Mouse (Mus musculus): ENCODE results near the gene Cd63. TPM values are rescaled to one million over a fixed set of nuclear protein-coding genes. Genes with fewer than 3 reads are reported as not detected.

Gene Cd63
- total and polyA plus RNA-seq, 3 experiments, result not detected

DNA sequence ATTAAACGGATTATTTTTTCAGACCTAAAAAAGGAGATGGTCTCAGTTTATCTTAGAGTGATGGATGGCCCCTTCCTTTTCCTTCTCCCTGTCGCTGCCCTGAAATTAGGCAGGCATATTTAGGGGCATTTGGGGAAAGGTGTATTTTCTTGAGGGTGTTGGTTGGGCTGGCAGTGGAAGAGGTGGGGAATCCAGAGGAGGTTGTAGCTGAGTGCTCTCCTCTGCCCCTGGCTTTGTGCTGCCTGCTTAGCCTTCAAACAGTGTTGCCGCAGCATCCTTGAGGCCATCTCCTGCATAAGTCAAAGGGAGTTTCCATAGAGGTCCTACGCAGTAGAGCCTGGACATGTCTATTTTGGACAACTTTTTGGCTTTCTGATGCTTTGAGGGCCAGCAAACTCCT, 12.0 kb downstream of the Cd63 start:
- dilution Hi-C loops (cut with MboI; ENCODE audit: extremely low pct_ligation_motif_present, extremely low pct_unique_long_range_greater_than_20kb, low sequenced_read_pairs) (no loop called here), in situ Hi-C loops (cut with MboI; ENCODE audit: low pct_ligation_motif_present, low pct_unique_long_range_greater_than_20kb, low sequenced_read_pairs) (no loop called here)
- Histone ChIP-seq H3K79me2 (replicated peaks; ENCODE audit: control insufficient read depth, extremely low read depth, insufficient read depth, poor library complexity, severe bottlenecking) (no peaks in the 10 kb centered on the region), H3K4me1 (ENCODE audit: control insufficient read depth in 1 of 2, insufficient read depth in 2 of 2) (0 out of 4 replicates have a peak, but pooled peaks cover 0 to 3% of the 10 kb centered on the region in 2 experiments), H3K4me3 (replicated peaks in 1 of 3; ENCODE audit: low read depth in 2 of 3, low read length in 2 of 3, poor library complexity in 1 of 3) (no peak overlapping the region), H3K36me3 (replicated peaks in 1 of 2; ENCODE audit: control insufficient read depth in 1 of 2, insufficient read depth in 1 of 2, low read length in 1 of 2) (peaks cover 4 to 13% of the 10 kb centered on the region in 2 experiments), H3K9me3 (replicated peaks; ENCODE audit: low read length) (no peaks in the 10 kb centered on the region), H3K9ac (ENCODE audit: insufficient read depth, low read depth) (no peak overlapping the region), H3K27ac (ENCODE audit: insufficient read depth, low read depth) (no peak overlapping the region), H3K27me3 (replicated peaks) (peaks cover 2% of the 10 kb centered on the region), H3K4me2 (ENCODE audit: insufficient read depth, low read depth, poor library complexity, severe bottlenecking) (no peak overlapping the region)
- no peak for DNase-seq (ENCODE audit: extremely low read depth)
- TF ChIP-seq MAFK (IDR thresholded peaks at IDR 0.05; ENCODE audit: insufficient replicate concordance, low read length) (no peak), RAD21 (IDR thresholded peaks at IDR 0.05; ENCODE audit: low read depth, low read length) (no peak), CHD1 (IDR thresholded peaks at IDR 0.05; ENCODE audit: low read depth, low read length) (no peak), JUND (conservative IDR thresholded peaks at IDR 0.05; ENCODE audit: low read depth, low read length) (no peak), USF2 (conservative IDR thresholded peaks at IDR 0.05; ENCODE audit: low read depth, low read length) (no peak), ZC3H11A (IDR thresholded peaks at IDR 0.05; ENCODE audit: low read depth, low read length) (no peak), ZNF384 (IDR thresholded peaks at IDR 0.05; ENCODE audit: low read depth, low read length) (no peak), CHD2 (IDR thresholded peaks at IDR 0.05; ENCODE audit: low read length) (no peak), ELF1 (IDR thresholded peaks at IDR 0.05; ENCODE audit: low read depth, low read length) (no peak), TBP (conservative IDR thresholded peaks at IDR 0.05; ENCODE audit: low read depth, low read length) (no peak), NRF1 (IDR thresholded peaks at IDR 0.05; ENCODE audit: low read depth, low read length) (no peak), PAX5 (IDR thresholded peaks at IDR 0.05; ENCODE audit: low read length) (no peak), NELFE (IDR thresholded peaks at IDR 0.05; ENCODE audit: low read depth, low read length) (no peak), TCF12 (IDR thresholded peaks at IDR 0.05; ENCODE audit: low read depth, low read length) (no peak), IRF4 (IDR thresholded peaks at IDR 0.05; ENCODE audit: low read depth, low read length) (no peak), ZMIZ1 (IDR thresholded peaks at IDR 0.05; ENCODE audit: low read depth, low read length) (no peak), UBTF (IDR thresholded peaks at IDR 0.05; ENCODE audit: low read depth, low read length) (no peak)

GRCm38 (mm10) chr10:128913219-128913618, 12.4 kb downstream of the Cd63 start:
- no peaks in the 10 kb centered on the region for H3K79me2 ChIP-seq (replicated peaks; ENCODE audit: control insufficient read depth, extremely low read depth, insufficient read depth, poor library complexity, severe bottlenecking)
- H3K9me3 ChIP-seq (replicated peaks; ENCODE audit: low read length), result no peaks in the 10 kb centered on the region
- H3K4me3 ChIP-seq (replicated peaks in 1 of 3; ENCODE audit: low read depth in 2 of 3, low read length in 2 of 3, poor library complexity in 1 of 3), result no peak overlapping the region
- no peak overlapping the region for H3K9ac ChIP-seq (ENCODE audit: insufficient read depth, low read depth)
- H3K27me3 ChIP-seq (replicated peaks), result peaks cover 2% of the 10 kb centered on the region
- in situ Hi-C loops (cut with MboI; ENCODE audit: low pct_ligation_motif_present, low pct_unique_long_range_greater_than_20kb, low sequenced_read_pairs) (no loop called here), dilution Hi-C loops (cut with MboI; ENCODE audit: extremely low pct_ligation_motif_present, extremely low pct_unique_long_range_greater_than_20kb, low sequenced_read_pairs) (no loop called here)
- peaks cover 9 to 17% of the 10 kb centered on the region in 2 experiments for H3K36me3 ChIP-seq (replicated peaks in 1 of 2; ENCODE audit: control insufficient read depth in 1 of 2, insufficient read depth in 1 of 2, low read length in 1 of 2)
- DNase-seq (ENCODE audit: extremely low read depth), result peak; percentile 83
- no peak overlapping the region for H3K27ac ChIP-seq (ENCODE audit: insufficient read depth, low read depth)
- H3K4me1 ChIP-seq (ENCODE audit: control insufficient read depth in 1 of 2, insufficient read depth in 2 of 2), result 0 out of 4 replicates have a peak, but pooled peaks cover 0 to 3% of the 10 kb centered on the region in 2 experiments
- H3K4me2 ChIP-seq (ENCODE audit: insufficient read depth, low read depth, poor library complexity, severe bottlenecking), result no peak overlapping the region
- TF ChIP-seq MAZ (IDR thresholded peaks at IDR 0.05; ENCODE audit: low read depth, low read length), result no peak
- no peak for TF ChIP-seq GABPA (IDR thresholded peaks at IDR 0.05; ENCODE audit: insufficient replicate concordance, low read depth, low read length)
- no peak for TF ChIP-seq MYC (IDR thresholded peaks at IDR 0.05; ENCODE audit: low read depth, low read length)
- peak; percentile 40; the same call in 1 of the 2 replicates for TF ChIP-seq NELFE (IDR thresholded peaks at IDR 0.05; ENCODE audit: low read depth, low read length)
- TF ChIP-seq JUN (IDR thresholded peaks at IDR 0.05; ENCODE audit: insufficient read depth, low read depth, low read length), result no peak
- no peak for TF ChIP-seq TBP (conservative IDR thresholded peaks at IDR 0.05; ENCODE audit: low read depth, low read length)
- no peak for TF ChIP-seq ETS1 (conservative IDR thresholded peaks at IDR 0.05; ENCODE audit: low read depth, low read length)
- no peak for TF ChIP-seq MAFK (IDR thresholded peaks at IDR 0.05; ENCODE audit: insufficient replicate concordance, low read length)
- TF ChIP-seq CTCF (conservative IDR thresholded peaks at IDR 0.05 in 1 of 2, IDR thresholded peaks at IDR 0.05 in 1 of 2; ENCODE audit: low read depth in 2 of 2, low read length in 2 of 2), result peak; percentile 93 to 99
- TF ChIP-seq ZC3H11A (IDR thresholded peaks at IDR 0.05; ENCODE audit: low read depth, low read length), result no peak
- no peak for TF ChIP-seq UBTF (IDR thresholded peaks at IDR 0.05; ENCODE audit: low read depth, low read length)
- no peak for TF ChIP-seq USF2 (conservative IDR thresholded peaks at IDR 0.05; ENCODE audit: low read depth, low read length)
- TF ChIP-seq BHLHE40 (IDR thresholded peaks at IDR 0.05; ENCODE audit: low read depth, low read length), result no peak
- TF ChIP-seq JUND (conservative IDR thresholded peaks at IDR 0.05; ENCODE audit: low read depth, low read length), result no peak
- no peak for TF ChIP-seq HCFC1 (IDR thresholded peaks at IDR 0.05; ENCODE audit: low read depth, low read length)
- TF ChIP-seq USF1 (IDR thresholded peaks at IDR 0.05; ENCODE audit: low read depth, low read length), result no peak
- no peak for TF ChIP-seq MEF2A (IDR thresholded peaks at IDR 0.05; ENCODE audit: borderline replicate concordance, low read depth, low read length)
- peak; percentile 73 for TF ChIP-seq SMC3 (IDR thresholded peaks at IDR 0.05; ENCODE audit: low read depth, low read length)
- no peak; the same call in 1 of the 2 replicates for TF ChIP-seq IRF4 (IDR thresholded peaks at IDR 0.05; ENCODE audit: low read depth, low read length)
- TF ChIP-seq EP300 (IDR thresholded peaks at IDR 0.05; ENCODE audit: low read length), result no peak
- no peak for TF ChIP-seq SIN3A (IDR thresholded peaks at IDR 0.05; ENCODE audit: low read length)
- TF ChIP-seq MXI1 (IDR thresholded peaks at IDR 0.05; ENCODE audit: low read depth, low read length), result no peak
- TF ChIP-seq KAT2A (IDR thresholded peaks at IDR 0.05; ENCODE audit: insufficient replicate concordance, low read length), result no peak
- peak; percentile 62 for TF ChIP-seq RAD21 (IDR thresholded peaks at IDR 0.05; ENCODE audit: low read depth, low read length)
